Mouse (Mus musculus) adrenal gland, adult 8-10 months (tissue): ENCODE results near the gene Hmg20a. TPM values are rescaled to one million over a fixed set of nuclear protein-coding genes. Genes with fewer than 3 reads are reported as not detected.

Source experiments
- DNase-seq: peaks from one replicate; pipeline ENCODE4 v3.0.0; 2022
- total RNA-seq, 4 experiments: library from RNA; stranded (reverse); gene quantifications; 2 replicates each; pipeline ENCODE4 v1.2.4; 2022

The Hmg20a gene
- total RNA-seq, 4 experiments from 2014 or later: 48.6 to 62.3 (median 54.7) TPM

DNA sequence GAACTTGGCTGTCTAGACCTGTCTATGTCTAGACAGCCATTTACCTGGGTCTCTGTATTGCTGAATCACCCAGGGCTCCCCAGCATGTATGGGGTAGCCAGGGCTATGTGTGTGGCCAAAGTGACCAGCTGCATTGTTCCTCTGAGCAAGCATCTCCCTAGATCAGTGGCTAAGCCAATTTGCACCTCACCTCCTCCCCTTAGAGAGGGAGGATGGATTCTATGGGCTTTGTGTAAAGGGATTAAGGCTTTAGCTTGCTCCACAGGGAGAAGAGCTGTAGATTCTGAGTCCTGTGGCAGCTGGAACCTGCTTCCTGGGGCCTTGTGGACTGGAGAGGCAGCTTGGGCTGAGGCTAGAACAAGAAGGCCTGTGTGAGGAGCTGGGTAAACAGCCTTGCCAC, 113.6 kb downstream of the Hmg20a start:
- DNase-seq: no peak

DNA sequence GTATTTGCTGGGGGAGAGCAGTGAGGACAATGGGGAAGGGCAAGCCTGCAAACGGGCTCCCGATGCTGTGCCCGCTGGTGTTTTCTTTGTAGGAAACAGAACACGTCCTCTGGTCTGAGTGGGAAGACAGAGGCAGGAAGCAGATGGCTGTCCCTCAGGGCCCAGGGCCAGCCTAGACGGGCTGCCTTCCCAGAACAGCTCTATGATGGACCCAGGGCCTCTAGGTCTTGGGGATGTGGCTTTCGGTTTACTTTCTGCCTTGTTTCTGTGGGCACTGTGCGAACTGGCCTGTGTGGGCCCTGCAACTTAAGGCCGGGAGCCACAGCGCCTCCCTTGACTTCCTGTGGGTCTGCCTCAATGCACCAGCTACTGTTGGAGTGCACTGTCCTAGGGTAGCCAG, 115.5 kb downstream of the Hmg20a start:
- no peak for DNase-seq

DNA sequence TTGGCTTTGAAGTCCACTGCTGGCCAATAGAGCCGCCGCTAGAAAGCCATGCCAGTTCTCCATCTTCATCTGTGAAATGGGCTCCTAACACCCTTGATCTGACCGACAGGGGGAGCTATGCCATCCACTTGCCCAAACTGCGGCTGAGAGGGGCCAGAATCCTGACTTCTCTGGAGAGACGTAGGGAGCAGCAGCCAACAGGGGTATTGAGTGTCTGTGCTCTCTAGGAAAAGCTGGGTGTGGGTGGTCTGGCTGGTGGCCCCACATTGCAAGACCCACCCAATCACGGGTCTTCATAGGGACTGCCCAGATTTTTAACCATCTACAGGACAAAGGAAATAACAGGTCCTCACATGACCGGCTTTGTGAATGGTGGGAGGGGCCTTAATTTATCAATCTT, 116.3 kb downstream of the Hmg20a start:
- DNase-seq: no peak

DNA sequence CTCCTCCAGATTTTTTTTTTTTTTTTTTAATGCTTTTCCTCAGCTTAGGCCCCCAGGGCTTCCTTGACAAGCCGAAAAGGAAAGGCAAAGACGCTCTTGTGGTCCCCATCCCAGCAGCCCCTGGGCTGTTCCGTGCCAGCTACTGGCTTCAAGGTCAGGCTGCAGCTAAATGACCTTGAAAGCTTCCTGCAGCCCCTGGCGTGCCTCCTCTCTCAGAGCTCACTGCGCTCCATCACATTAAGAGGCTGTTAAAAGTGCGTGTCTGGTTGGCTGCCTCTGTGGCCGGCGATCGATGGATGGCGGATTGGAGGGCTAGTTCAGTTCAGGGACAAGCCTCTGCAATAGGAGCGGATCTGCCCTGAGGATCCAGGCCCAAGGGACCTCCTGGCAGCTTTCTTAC, 117.0 kb downstream of the Hmg20a start:
- DNase-seq: no peak

DNA sequence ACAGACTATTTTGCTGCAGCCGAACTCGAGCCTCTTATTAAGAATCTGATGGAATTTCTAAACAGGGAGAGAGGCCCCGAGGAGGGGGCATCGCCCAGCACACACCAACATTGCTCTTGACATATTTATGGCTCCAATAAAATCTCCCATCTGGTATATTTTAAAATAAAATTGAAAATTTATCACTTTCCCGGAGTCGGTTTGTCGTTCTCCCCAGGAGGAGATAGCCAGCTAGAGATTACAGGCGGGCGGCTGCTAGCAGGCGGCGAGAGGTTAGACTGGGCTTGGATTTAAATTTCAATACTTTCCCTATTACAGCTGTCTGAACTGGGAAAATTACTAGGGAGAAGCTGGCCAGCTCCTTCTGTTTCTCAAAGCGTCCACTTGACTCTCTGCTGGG, 121.6 kb downstream of the Hmg20a start:
- no peak for DNase-seq

DNA sequence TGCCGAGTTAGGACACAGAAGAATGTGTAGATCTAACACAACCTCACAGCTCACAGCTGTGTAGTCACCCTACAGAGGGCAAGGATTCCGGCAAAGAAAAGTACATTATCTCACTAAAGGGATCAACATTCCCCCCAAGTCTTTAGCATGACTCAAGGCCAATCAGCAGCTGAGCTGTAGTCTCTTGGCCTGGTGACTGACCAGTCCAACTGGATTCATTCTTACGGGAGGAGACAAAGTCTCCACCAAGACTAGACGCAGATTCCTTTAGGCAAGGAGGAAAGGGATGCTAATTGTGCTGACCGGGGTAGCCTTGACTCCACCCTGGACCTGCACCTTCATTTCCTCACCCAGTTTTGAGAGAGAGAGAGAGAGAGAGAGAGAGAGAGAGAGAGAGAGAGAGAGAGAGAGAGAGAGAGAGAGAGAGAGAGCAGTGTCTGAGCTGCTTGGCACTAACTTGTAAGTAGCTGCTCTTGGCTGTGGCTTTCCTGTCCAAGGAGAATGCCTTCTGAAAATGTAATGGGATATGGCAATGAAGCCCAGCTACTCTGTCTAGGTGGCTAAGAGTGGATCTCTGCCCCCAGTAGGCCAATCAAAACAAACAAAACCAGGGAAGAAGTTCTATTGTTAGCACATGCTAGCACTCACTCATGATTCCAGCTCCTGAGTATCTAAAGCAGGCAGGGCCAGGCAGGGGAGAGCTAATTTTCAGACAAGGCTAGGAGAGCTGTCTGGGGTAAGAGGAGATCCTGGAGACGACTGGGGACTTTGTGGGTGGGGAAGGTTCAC, 126.5 kb downstream of the Hmg20a start:
- DNase-seq: no peak

Other genes starting within 250 kb of the Hmg20a start
- gene Peak1, start 542 bp upstream of the Hmg20a start, total RNA-seq: 10 to 100 TPM; 54.2 to 77.2 (median 64.8) TPM